Mouse (Mus musculus) spleen, postnatal 10 days (tissue): Measurements from ENCODE around the gene Gm11627.
A peak's percentile ranks its signal among the peaks of the same experiment; 100 is the strongest.
"Not testable (repeated sequence)": the region's sequence is repeated elsewhere in the genome, so short reads cannot be mapped to it uniquely, and the experiment has no call there.

ENCODE experiments used
- DNase-seq, 2 experiments: peaks; one replicate each; pipeline ENCODE4 v3.0.0; 2021 to 2022; ENCODE audit warnings: low spot score in 2 of 2

Gm11627 gene

GRCm38 (mm10) chr11:102579165-102580033, at the start of gene Gm11627:
Gm11627 (minus strand) TSS chr11:102579461.
- no peak for DNase-seq

- DNase-seq, result no peak
Measured at GRCm38 (mm10) chr11:102628529-102628928, 49.3 kb upstream of the Gm11627 start.

- no peak for DNase-seq
Measured at GRCm38 (mm10) chr11:102627171-102627931, 48.1 kb upstream of the Gm11627 start.

GRCm38 (mm10) chr11:102624888-102625407, 45.7 kb upstream of the Gm11627 start:
- no peak for DNase-seq

- no peak for DNase-seq
Measured at GRCm38 (mm10) chr11:102623876-102624789, 44.9 kb upstream of the Gm11627 start.

GRCm38 (mm10) chr11:102619449-102619848, 40.2 kb upstream of the Gm11627 start:
- DNase-seq, result no peak

- DNase-seq, result no peak
Measured at GRCm38 (mm10) chr11:102611317-102611705, 32.0 kb upstream of the Gm11627 start.

GRCm38 (mm10) chr11:102610675-102611316, 31.5 kb upstream of the Gm11627 start:
- DNase-seq, result no peak

GRCm38 (mm10) chr11:102610260-102610659, 31.0 kb upstream of the Gm11627 start:
- no peak for DNase-seq

GRCm38 (mm10) chr11:102609483-102609882, 30.2 kb upstream of the Gm11627 start:
- DNase-seq, result no peak

- no peak for DNase-seq
Measured at GRCm38 (mm10) chr11:102608691-102609090, 29.4 kb upstream of the Gm11627 start.

GRCm38 (mm10) chr11:102607686-102608548, 28.7 kb upstream of the Gm11627 start:
- DNase-seq, result no peak

GRCm38 (mm10) chr11:102607201-102607600, 27.9 kb upstream of the Gm11627 start:
- not testable (repeated sequence) for DNase-seq

- DNase-seq, result no peak
Measured at GRCm38 (mm10) chr11:102606751-102607171, 27.5 kb upstream of the Gm11627 start.

- no peak for DNase-seq
Measured at GRCm38 (mm10) chr11:102605553-102606416, 26.5 kb upstream of the Gm11627 start.

GRCm38 (mm10) chr11:102604777-102605552, 25.7 kb upstream of the Gm11627 start:
- peak in 1 of 2 experiments; percentile 11 for DNase-seq

GRCm38 (mm10) chr11:102604010-102604584, 24.8 kb upstream of the Gm11627 start, which contains the start of gene Fzd2:
Fzd2 (plus strand) TSS chr11:102604396.
- peak in 1 of 2 experiments; percentile 25 for DNase-seq

- no peak for DNase-seq
Measured at GRCm38 (mm10) chr11:102603496-102603850, 24.2 kb upstream of the Gm11627 start.
